Mouse (Mus musculus) embryonic fibroblast, embryonic 13.5 days (primary cell): Measurements from ENCODE around the gene Cemip2.

ENCODE experiments used
- CTCF ChIP-seq: IDR thresholded peaks from 2 replicates; pipeline ENCODE4 v1.5.1; 2011; ENCODE audit warnings: mild to moderate bottlenecking, control low read depth, low read length, moderate library complexity, borderline replicate concordance; ENCODE audit not compliant: insufficient read depth
- POLR2A ChIP-seq: IDR thresholded peaks from 2 replicates; pipeline ENCODE4 v1.6.1; 2011; ENCODE audit warnings: low read depth, mild to moderate bottlenecking, control low read depth, low read length, moderate library complexity

- TF ChIP-seq CTCF: no peak
- TF ChIP-seq POLR2A: no peak
Observed at GRCm38 (mm10) chr19:21882110-21882940, 104.2 kb downstream of the Cemip2 start.
